ENCODE assay signal across 8 mouse cellular contexts in genomic region chr17:84148499-84149484, GRCm38 (mm10). TPM values are rescaled to one million over a fixed set of nuclear protein-coding genes. Genes with fewer than 3 reads are reported as not detected.
DNase-seq lines count a peak whose midpoint lies in the region; ATAC-seq lines count a peak whose summit lies in the region.

No protein-coding gene starts in this region.

- no peak overlapping the region for H3K9ac ChIP-seq in embryonic facial prominence, embryonic 12.5 days
- no peak overlapping the region for H3K9ac ChIP-seq in intestine, embryonic 14.5 days (ENCODE audit: low read length)

- H3K36me3 ChIP-seq in embryonic facial prominence, embryonic 12.5 days: no peaks in the 10 kb centered on the region
- no peaks in the 10 kb centered on the region for H3K36me3 ChIP-seq in intestine, embryonic 14.5 days (ENCODE audit: control insufficient read depth, insufficient read depth, low read length)

- H3K27me3 ChIP-seq in embryonic facial prominence, embryonic 12.5 days: no peaks in the 10 kb centered on the region
- H3K27me3 ChIP-seq in intestine, embryonic 14.5 days (replicated peaks; ENCODE audit: control insufficient read depth, insufficient read depth, low read length): no peaks in the 10 kb centered on the region

- 25% methylated on average over 11 of the region's 11 CpGs for WGBS in embryonic facial prominence, embryonic 12.5 days
- WGBS in intestine, embryonic 14.5 days: 31% methylated on average over 11 of the region's 11 CpGs

- H3K27ac ChIP-seq in embryonic facial prominence, embryonic 12.5 days: peak overlapping the region; percentile 46
- peak overlapping the region; percentile 67 for H3K27ac ChIP-seq in intestine, embryonic 14.5 days (ENCODE audit: low read depth)

- H3K4me2 ChIP-seq in embryonic facial prominence, embryonic 12.5 days (replicated peaks): no peak overlapping the region
- no peak overlapping the region for H3K4me2 ChIP-seq in intestine, embryonic 14.5 days (ENCODE audit: low read length)

- H3K4me1 ChIP-seq in embryonic facial prominence, embryonic 12.5 days: peaks cover 40% of the 10 kb centered on the region
- peaks cover 44% of the 10 kb centered on the region for H3K4me1 ChIP-seq in intestine, embryonic 14.5 days (replicated peaks; ENCODE audit: control insufficient read depth, insufficient read depth, low read length)

- H3K4me3 ChIP-seq in embryonic facial prominence, embryonic 12.5 days: no peak overlapping the region
- H3K4me3 ChIP-seq in intestine, embryonic 14.5 days (ENCODE audit: low read depth, low read length): no peak overlapping the region

- ATAC-seq in embryonic facial prominence, embryonic 12.5 days (ENCODE audit: insufficient number of reproducible peaks, insufficient read depth, low FRiP score, low TSS enrichment): peak; percentile 45; the same call in 1 of the 2 replicates
- ATAC-seq in granulocyte monocyte progenitor cell, adult 5-6 weeks (replicated peaks; ENCODE audit: poor library complexity, severe bottlenecking): peak; percentile 31
- ATAC-seq in intestine, embryonic 14.5 days (replicated peaks; ENCODE audit: low FRiP score, low TSS enrichment, low read depth): peak; percentile 63

- no peaks in the 10 kb centered on the region for H3K9me3 ChIP-seq in embryonic facial prominence, embryonic 12.5 days
- H3K9me3 ChIP-seq in intestine, embryonic 14.5 days (ENCODE audit: control insufficient read depth, low read length): no peaks in the 10 kb centered on the region

- peak; percentile 91 for DNase-seq in 3134 (ENCODE audit: extremely low read depth, insufficient read length, low spot score)
- DNase-seq in adrenal gland, postnatal 10 days: peak; percentile 85
- no peak for DNase-seq in intestine, embryonic 14.5 days (ENCODE audit: low spot score)
- DNase-seq in left cerebral cortex, adult 8-10 months (ENCODE audit: low spot score in 2 of 2): peak; percentile 43 to 78
- DNase-seq in lung, postnatal 25 days (ENCODE audit: low spot score): peak; percentile 87
- DNase-seq in spleen, postnatal 4 days (ENCODE audit: low spot score in 2 of 2): peak; percentile 18 to 68

RNA-seq across cellular contexts. Expression of gene Zfp36l2, which starts 39.0 kb away (rescaled TPM):
- total RNA-seq in adrenal gland, postnatal 10 days (2021): 100 to 1,000 TPM in 1 of 2 experiments, 10 to 100 TPM in 1; 67.0 to 122 TPM
- 24.6 and 26.3 TPM in 2 replicates for polyA plus RNA-seq in embryonic facial prominence, embryonic 12.5 days (2016; fragmentation: Nextera tagmentation; extraction: Ambion mirVana)
- 199 TPM in 2 replicates for total RNA-seq in granulocyte monocyte progenitor cell, adult 5-6 weeks (2014; fragmentation: Nextera tagmentation)
- total RNA-seq in granulocyte monocyte progenitor cell, adult 5-6 weeks (2017): 91.5 and 99.4 TPM in 2 replicates
- 35.1 and 36.5 TPM in 2 replicates for polyA plus RNA-seq in intestine, embryonic 14.5 days (2014; fragmentation: Nextera tagmentation; extraction: Ambion mirVana)
- 10 to 100 TPM; 19.9 to 27.1 (median 24.2) TPM for total RNA-seq in left cerebral cortex, adult 8-10 months (2022)
